Mouse (Mus musculus) thymus, adult 2 months (tissue): Measurements from ENCODE around the gene Scap.
A peak's percentile ranks its signal among the peaks of the same experiment; 100 is the strongest.

Experiments used
- CTCF ChIP-seq: fragments of 200-500 bp; IDR thresholded peaks from 2 replicates; pipeline ENCODE4 v1.5.1; 2012; ENCODE audit warnings: mild to moderate bottlenecking, control low read depth, low read length, moderate library complexity, borderline replicate concordance; ENCODE audit not compliant: control insufficient read depth, poor library complexity, insufficient read depth; ENCODE audit errors: extremely low read depth
- POLR2A ChIP-seq: fragments of 200-500 bp; IDR thresholded peaks from 2 replicates; pipeline ENCODE4 v1.6.1; 2012; ENCODE audit warnings: mild to moderate bottlenecking, low read length, control low read depth, moderate library complexity; ENCODE audit not compliant: control insufficient read depth, poor library complexity, insufficient read depth; ENCODE audit errors: extremely low read depth

- no peak for TF ChIP-seq CTCF
- TF ChIP-seq POLR2A, result 0 out of 2 replicates have a peak, but pooled peaks have one; percentile 16
Observed at GRCm38 (mm10) chr9:110408099-110408773, 75.1 kb downstream of the Scap start, which contains the start of gene Ptpn23.
